Mouse (Mus musculus): ENCODE measurements around the gene Klf2. TPM values are rescaled to one million over a fixed set of nuclear protein-coding genes. Genes with fewer than 3 reads are reported as not detected.
A peak's percentile ranks its signal among the peaks of the same experiment; 100 is the strongest.

The Klf2 gene
- polyA plus RNA-seq, 1 experiment from 2014 or later = 5.6 TPM

GRCm38 (mm10) chr8:72319921-72320802, 1.3 kb downstream of the Klf2 start:
- Histone ChIP-seq H3K4me2 (ENCODE audit: low read depth, low read length) (peak overlapping the region; percentile 80), H3K9ac (replicated peaks) (peak overlapping the region; percentile 76), H3K27ac (ENCODE audit: low read depth) (peak overlapping the region; percentile 58), H3K27me3 (ENCODE audit: insufficient read depth, low read length) (peaks cover 18% of the 10 kb centered on the region), H3K9me3 (ENCODE audit: low read length) (no peaks in the 10 kb centered on the region), H3K4me3 (ENCODE audit: low read depth, low read length) (peak overlapping the region; percentile 67), H3K4me1 (ENCODE audit: insufficient read depth) (peaks cover 28% of the 10 kb centered on the region), H3K36me3 (replicated peaks; ENCODE audit: insufficient read depth, low read length) (peaks cover 15% of the 10 kb centered on the region)
- 11% methylated on average over 42 of the region's 55 CpGs for WGBS (ENCODE audit: insufficient replicate concordance)
- no peak for ATAC-seq
- peak; percentile 24 for DNase-seq
- no peak for TF ChIP-seq EP300 (IDR thresholded peaks at IDR 0.05; ENCODE audit: low read depth)

GRCm38 (mm10) chr8:72320803-72321583, 2.2 kb downstream of the Klf2 start:
- H3K4me1 ChIP-seq (ENCODE audit: insufficient read depth) = peaks cover 28% of the 10 kb centered on the region
- H3K9me3 ChIP-seq (ENCODE audit: low read length) = no peaks in the 10 kb centered on the region
- peaks cover 15% of the 10 kb centered on the region for H3K36me3 ChIP-seq (replicated peaks; ENCODE audit: insufficient read depth, low read length)
- H3K4me2 ChIP-seq (ENCODE audit: low read depth, low read length) = peak overlapping the region; percentile 80
- WGBS (ENCODE audit: insufficient replicate concordance) = 58% methylated on average over 25 of the region's 25 CpGs
- peak overlapping the region; percentile 76 for H3K9ac ChIP-seq (replicated peaks)
- H3K27ac ChIP-seq (ENCODE audit: low read depth) = no peak overlapping the region
- H3K4me3 ChIP-seq (ENCODE audit: low read depth, low read length) = peak overlapping the region; percentile 67
- peaks cover 18% of the 10 kb centered on the region for H3K27me3 ChIP-seq (ENCODE audit: insufficient read depth, low read length)
- no peak for TF ChIP-seq EP300 (IDR thresholded peaks at IDR 0.05; ENCODE audit: low read depth)
- TF ChIP-seq CTCF (IDR thresholded peaks at IDR 0.05; ENCODE audit: low read depth) = no peak
- ATAC-seq (no peak), DNase-seq (no peak)

- Histone ChIP-seq H3K4me3 (ENCODE audit: low read depth, low read length) (peak overlapping the region; percentile 67), H3K27ac (ENCODE audit: low read depth) (peak overlapping the region; percentile 62), H3K9me3 (ENCODE audit: low read length) (no peaks in the 10 kb centered on the region), H3K36me3 (replicated peaks; ENCODE audit: insufficient read depth, low read length) (peaks cover 15% of the 10 kb centered on the region), H3K4me2 (ENCODE audit: low read depth, low read length) (peak overlapping the region; percentile 80), H3K27me3 (ENCODE audit: insufficient read depth, low read length) (peaks cover 18% of the 10 kb centered on the region), H3K9ac (replicated peaks) (no peak overlapping the region; the same call in 1 of the 2 replicates), H3K4me1 (ENCODE audit: insufficient read depth) (peaks cover 25% of the 10 kb centered on the region)
- TF ChIP-seq EP300 (IDR thresholded peaks at IDR 0.05; ENCODE audit: low read depth) (no peak), CTCF (IDR thresholded peaks at IDR 0.05; ENCODE audit: low read depth) (no peak)
- ATAC-seq (no peak), DNase-seq (no peak)
- 83% methylated on average over 20 of the region's 20 CpGs for whole genome bisulfite sequencing (ENCODE audit: insufficient replicate concordance)
Measured at GRCm38 (mm10) chr8:72321635-72322441, 3.0 kb downstream of the Klf2 start.

GRCm38 (mm10) chr8:72322471-72322889, 3.6 kb downstream of the Klf2 start:
- TF ChIP-seq CTCF (IDR thresholded peaks at IDR 0.05; ENCODE audit: low read depth) (no peak), EP300 (IDR thresholded peaks at IDR 0.05; ENCODE audit: low read depth) (peak; percentile 44)
- peaks cover 19% of the 10 kb centered on the region for H3K4me1 ChIP-seq (ENCODE audit: insufficient read depth)
- 31% methylated on average over 7 of the region's 7 CpGs for WGBS (ENCODE audit: insufficient replicate concordance)
- H3K4me3 ChIP-seq (ENCODE audit: low read depth, low read length) = no peak overlapping the region
- H3K27ac ChIP-seq (ENCODE audit: low read depth) = peak overlapping the region; percentile 60
- ATAC-seq (no peak), DNase-seq (peak; percentile 73)
- no peaks in the 10 kb centered on the region for H3K9me3 ChIP-seq (ENCODE audit: low read length)
- H3K9ac ChIP-seq (replicated peaks) = no peak overlapping the region
- peaks cover 18% of the 10 kb centered on the region for H3K27me3 ChIP-seq (ENCODE audit: insufficient read depth, low read length)
- H3K36me3 ChIP-seq (replicated peaks; ENCODE audit: insufficient read depth, low read length) = peaks cover 15% of the 10 kb centered on the region
- H3K4me2 ChIP-seq (ENCODE audit: low read depth, low read length) = 0 out of 2 replicates have a peak overlapping the region, but pooled peaks have one; percentile 80

GRCm38 (mm10) chr8:72323131-72323725, 4.4 kb downstream of the Klf2 start:
- H3K4me1 ChIP-seq (ENCODE audit: insufficient read depth) = peaks cover 13% of the 10 kb centered on the region; the same call in 1 of the 2 replicates
- DNase-seq = no peak
- ATAC-seq = no peak
- H3K4me3 ChIP-seq (ENCODE audit: low read depth, low read length) = no peak overlapping the region
- no peak for TF ChIP-seq CTCF (IDR thresholded peaks at IDR 0.05; ENCODE audit: low read depth)
- no peaks in the 10 kb centered on the region for H3K9me3 ChIP-seq (ENCODE audit: low read length)
- 57% methylated on average over 6 of the region's 6 CpGs for WGBS (ENCODE audit: insufficient replicate concordance)
- H3K36me3 ChIP-seq (replicated peaks; ENCODE audit: insufficient read depth, low read length) = peaks cover 15% of the 10 kb centered on the region
- H3K27me3 ChIP-seq (ENCODE audit: insufficient read depth, low read length) = peaks cover 18% of the 10 kb centered on the region
- H3K9ac ChIP-seq (replicated peaks) = no peak overlapping the region
- H3K4me2 ChIP-seq (ENCODE audit: low read depth, low read length) = 0 out of 2 replicates have a peak overlapping the region, but pooled peaks have one; percentile 27
- H3K27ac ChIP-seq (ENCODE audit: low read depth) = peak overlapping the region; percentile 60

Data from liver, postnatal 0 days (tissue).